Mouse (Mus musculus) hematopoietic multipotent progenitor cell, adult 10-12 weeks (in vitro differentiated cells): ENCODE measurements around the gene Lrfn1. TPM values are rescaled to one million over a fixed set of nuclear protein-coding genes. Genes with fewer than 3 reads are reported as not detected.

Experiments
- polyA plus RNA-seq: library from polyadenylated mRNA; stranded (reverse); fragments of >175 nt; gene quantifications from 2 replicates; pipeline ENCODE4 v1.2.3, GENCODE M21; 2012; ENCODE audit warnings: low replicate concordance

Gene Lrfn1
- 3.2 and 10.3 TPM in 2 replicates for polyA plus RNA-seq

GRCm38 (mm10) chr7:28451531-28452360 is at the start of gene Lrfn1:
Lrfn1 (plus strand) TSS chr7:28451980.

GRCm38 (mm10) chr7:28436932-28437570 is 14.7 kb upstream of the Lrfn1 start, which contains the start of gene Gmfg:
Gmfg (plus strand) TSS chr7:28437447.

GRCm38 (mm10) chr7:28510405-28510974 is 58.7 kb downstream of the Lrfn1 start, which contains the start of gene Ifnl2:
Ifnl2 (minus strand) TSS chr7:28510455.

Other genes starting within 250 kb of the Lrfn1 start
- 5.3 and 17.3 TPM in 2 replicates for gene Eid2, start 184.1 kb upstream of the Lrfn1 start, polyA plus RNA-seq
- 10.5 and 32.4 TPM in 2 replicates for gene Eid2b, start 174.2 kb upstream of the Lrfn1 start, polyA plus RNA-seq
- gene Selenov, start 160.8 kb upstream of the Lrfn1 start, polyA plus RNA-seq = not detected in 2 replicates
- gene Dll3, start 149.7 kb upstream of the Lrfn1 start, polyA plus RNA-seq = not detected in 2 replicates
- 54.8 and 107 TPM in 2 replicates for gene Timm50, start 139.9 kb upstream of the Lrfn1 start, polyA plus RNA-seq
- gene Supt5, start 113.2 kb upstream of the Lrfn1 start, polyA plus RNA-seq = 77.8 and 140 TPM in 2 replicates
- 312 and 2,158 TPM in 2 replicates for gene Rps16, start 101.3 kb upstream of the Lrfn1 start, polyA plus RNA-seq
- gene Plekhg2, start 79.4 kb upstream of the Lrfn1 start, polyA plus RNA-seq = 115 and 200 TPM in 2 replicates
- gene Zfp36, start 71.7 kb upstream of the Lrfn1 start, polyA plus RNA-seq = 449 and 1,114 TPM in 2 replicates
- gene Med29, start 59.3 kb upstream of the Lrfn1 start, polyA plus RNA-seq = 8.5 and 10.2 TPM in 2 replicates
- 122 and 137 TPM in 2 replicates for gene Paf1, start 59.0 kb upstream of the Lrfn1 start, polyA plus RNA-seq
- gene Gmfg, start 14.5 kb upstream of the Lrfn1 start, polyA plus RNA-seq = 16.0 and 30.0 TPM in 2 replicates
- gene Ifnl2, start 58.5 kb downstream of the Lrfn1 start, polyA plus RNA-seq = not detected in 2 replicates
- gene Ifnl3, start 70.9 kb downstream of the Lrfn1 start, polyA plus RNA-seq = not detected in 2 replicates
- 1.4 TPM in 1 of 2 replicates, not detected in the other for gene Sycn, start 88.9 kb downstream of the Lrfn1 start, polyA plus RNA-seq
- gene Nccrp1, start 95.3 kb downstream of the Lrfn1 start, polyA plus RNA-seq = 1.1 and 2.7 TPM in 2 replicates
- gene Samd4b, start 146.2 kb downstream of the Lrfn1 start, polyA plus RNA-seq = 102 and 209 TPM in 2 replicates
- gene Pak4, start 146.2 kb downstream of the Lrfn1 start, polyA plus RNA-seq = 31.7 and 62.2 TPM in 2 replicates
- not detected in 2 replicates for gene Acp7, start 179.4 kb downstream of the Lrfn1 start, polyA plus RNA-seq
- gene Fbxo27, start 240.9 kb downstream of the Lrfn1 start, polyA plus RNA-seq = 1.7 and 3.7 TPM in 2 replicates